Mouse (Mus musculus) MN1 (cell line): ENCODE results near the gene Rrn3.

Experiments used
- DNase-seq: peaks from one replicate; pipeline ENCODE4 v3.0.0-alpha.2; 2016; ENCODE audit warnings: low spot score

Rrn3 gene

GRCm38 (mm10) chr16:13851446-13851845 is 70.9 kb downstream of the Rrn3 start:
- DNase-seq = no peak

- DNase-seq = no peak
These were observed 73.4 kb downstream of the Rrn3 start for GRCm38 (mm10) chr16:13853886-13854285.
